Mouse (Mus musculus) limb, embryonic 15.5 days (tissue): ENCODE measurements around the gene Exd1. TPM values are rescaled to one million over a fixed set of nuclear protein-coding genes. Genes with fewer than 3 reads are reported as not detected.

Source experiments
- ATAC-seq: fragments of 200-750 bp; cut with Nextera tagmentation; 2 replicates; pipeline ENCODE4 v1.8.0; 2017; ENCODE audit warnings: low read depth, moderate TSS enrichment; ENCODE audit not compliant: insufficient number of reproducible peaks, low FRiP score, low TSS enrichment
- H3K27ac ChIP-seq: fragments of 300-500 bp; sonication (generic); 2 replicates; pipeline ENCODE4 v1.5.1; 2015; ENCODE audit warnings: moderate library complexity, mild to moderate bottlenecking, inconsistent platforms
- H3K27me3 ChIP-seq: fragments of 300-500 bp; sonication (generic); 2 replicates; pipeline ENCODE4 v1.6.1; 2015; ENCODE audit warnings: inconsistent platforms
- H3K36me3 ChIP-seq: fragments of 300-500 bp; sonication (generic); 2 replicates; pipeline ENCODE4 v1.6.1; 2015; ENCODE audit warnings: inconsistent platforms
- H3K4me1 ChIP-seq: fragments of 300-500 bp; sonication (generic); 2 replicates; pipeline ENCODE4 v1.6.1; 2015; ENCODE audit warnings: inconsistent platforms
- H3K4me2 ChIP-seq: fragments of 300-500 bp; sonication (generic); 2 replicates; pipeline ENCODE4 v1.6.1; 2015; ENCODE audit warnings: mild to moderate bottlenecking, inconsistent platforms
- H3K4me3 ChIP-seq: fragments of 300-500 bp; sonication (generic); 2 replicates; pipeline ENCODE4 v1.5.1; 2015; ENCODE audit warnings: mild to moderate bottlenecking, inconsistent platforms
- H3K9ac ChIP-seq: fragments of 300-500 bp; sonication (generic); 2 replicates; pipeline ENCODE4 v1.6.1; 2015; ENCODE audit warnings: inconsistent platforms
- H3K9me3 ChIP-seq: fragments of 300-500 bp; sonication (generic); 2 replicates; pipeline ENCODE4 v1.6.1; 2016; ENCODE audit warnings: inconsistent platforms
- WGBS: fragments of 180-500 bp; shearing (Covaris S2); methylation state at CpG from one replicate; pipeline ENCODE4 v1.1.7; 2015; 5-methylcytosine and 5-hydroxymethylcytosine counted together
- polyA plus RNA-seq: library from polyadenylated mRNA; unstranded; fragments of >200 nt; fragmentation: Nextera tagmentation; extraction: Ambion mirVana; gene quantifications from 2 replicates; pipeline ENCODE4 v1.2.1, GENCODE M21; 2015

Exd1 gene
- polyA plus RNA-seq, 1 experiment from 2014 or later, result 0.51 TPM

GRCm38 (mm10) chr2:119486488-119486887 is 60.9 kb downstream of the Exd1 start:
- H3K27me3 ChIP-seq, result no peaks in the 10 kb centered on the region
- no peaks in the 10 kb centered on the region for H3K4me1 ChIP-seq
- H3K9ac ChIP-seq, result no peak overlapping the region
- WGBS, result 13% methylated on average over 4 of the region's 4 CpGs
- H3K36me3 ChIP-seq, result no peaks in the 10 kb centered on the region
- no peak for ATAC-seq
- H3K27ac ChIP-seq, result no peak overlapping the region
- no peak overlapping the region for H3K4me3 ChIP-seq
- H3K9me3 ChIP-seq, result no peaks in the 10 kb centered on the region
- no peak overlapping the region for H3K4me2 ChIP-seq

- H3K4me1 ChIP-seq, result no peaks in the 10 kb centered on the region
- 91% methylated on average over 1 of the region's 1 CpGs for WGBS
- no peaks in the 10 kb centered on the region for H3K27me3 ChIP-seq
- no peak overlapping the region for H3K4me3 ChIP-seq
- no peaks in the 10 kb centered on the region for H3K36me3 ChIP-seq
- no peak for ATAC-seq
- H3K9ac ChIP-seq, result no peak overlapping the region
- no peak overlapping the region for H3K4me2 ChIP-seq
- no peak overlapping the region for H3K27ac ChIP-seq
- H3K9me3 ChIP-seq, result no peaks in the 10 kb centered on the region
Measured at GRCm38 (mm10) chr2:119482307-119482706, 65.1 kb downstream of the Exd1 start.

- peaks cover 5% of the 10 kb centered on the region; the same call in 1 of the 2 replicates for H3K4me1 ChIP-seq
- WGBS, result 11% methylated on average over 9 of the region's 9 CpGs
- ATAC-seq, result no peak
- H3K4me3 ChIP-seq, result peak overlapping the region; percentile 84
- no peaks in the 10 kb centered on the region for H3K9me3 ChIP-seq
- peak overlapping the region; percentile 66 for H3K9ac ChIP-seq
- H3K27me3 ChIP-seq, result no peaks in the 10 kb centered on the region
- H3K27ac ChIP-seq, result peak overlapping the region; percentile 99
- no peaks in the 10 kb centered on the region for H3K36me3 ChIP-seq
- H3K4me2 ChIP-seq, result peak overlapping the region; percentile 59
Measured at GRCm38 (mm10) chr2:119478397-119478749, 69.1 kb downstream of the Exd1 start.

GRCm38 (mm10) chr2:119477571-119478396 is 69.6 kb downstream of the Exd1 start, which contains the start of gene Ino80:
Ino80 (minus strand) TSS chr2:119477687.
- Histone ChIP-seq H3K4me3 (peak within 1 kb of the TSS; percentile 84), H3K9me3 (no peaks in the 10 kb centered on the region), H3K4me2 (peak within 1 kb of the TSS; percentile 59), H3K4me1 (peaks cover 5% of the 10 kb centered on the region; the same call in 1 of the 2 replicates), H3K27ac (peak within 1 kb of the TSS; percentile 99), H3K9ac (peak within 1 kb of the TSS; percentile 99), H3K27me3 (no peaks in the 10 kb centered on the region), H3K36me3 (no peaks in the 10 kb centered on the region)
- under 1% methylated on average over 63 of the region's 72 CpGs for WGBS
- peak; percentile 96 for ATAC-seq

DNA sequence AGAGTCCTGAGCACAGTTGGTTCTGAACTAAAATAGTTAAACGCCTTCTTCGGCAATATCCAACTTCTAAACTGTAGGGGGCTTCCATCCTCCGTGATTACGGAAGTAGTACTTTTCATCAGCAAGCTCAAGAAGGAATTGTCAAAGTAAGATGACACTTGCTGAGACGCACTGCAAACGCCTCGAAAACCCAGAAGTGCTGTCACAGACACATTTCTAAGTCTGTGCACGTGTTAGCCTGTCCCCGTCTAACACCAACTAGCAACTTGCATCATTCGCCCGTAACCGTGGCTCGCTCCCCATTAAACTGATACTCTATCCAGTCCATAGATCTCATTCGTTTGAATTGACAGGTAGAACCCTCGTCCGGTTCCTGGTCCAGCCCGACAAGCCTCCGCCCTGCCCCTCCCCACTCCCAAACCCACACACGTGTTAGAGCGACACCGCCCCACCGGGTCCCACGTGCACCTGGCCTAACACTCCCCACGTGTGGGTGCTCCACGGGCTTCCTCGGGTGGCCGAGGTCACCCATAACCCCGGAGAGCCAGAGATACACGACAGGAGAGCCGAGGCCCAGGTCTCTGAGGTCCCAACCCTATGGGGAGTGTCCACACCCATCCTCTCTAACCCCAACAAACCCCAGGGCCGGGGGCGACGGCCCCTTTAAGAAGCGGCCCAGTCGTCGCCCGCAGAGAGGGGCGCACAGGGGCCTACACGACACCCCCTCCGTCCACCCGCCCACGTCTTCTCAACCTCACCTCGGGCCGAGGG is 70.6 kb downstream of the Exd1 start:
- H3K27ac ChIP-seq, result peak overlapping the region; percentile 99
- peak; percentile 53 for ATAC-seq
- peaks cover 5% of the 10 kb centered on the region; the same call in 1 of the 2 replicates for H3K4me1 ChIP-seq
- peak overlapping the region; percentile 59 for H3K4me2 ChIP-seq
- WGBS, result under 1% methylated on average over 43 of the region's 44 CpGs
- H3K4me3 ChIP-seq, result peak overlapping the region; percentile 84
- no peaks in the 10 kb centered on the region for H3K9me3 ChIP-seq
- 0 out of 2 replicates have a peak, but pooled peaks cover 3% of the 10 kb centered on the region for H3K36me3 ChIP-seq
- peak overlapping the region; percentile 99 for H3K9ac ChIP-seq
- no peaks in the 10 kb centered on the region for H3K27me3 ChIP-seq

DNA sequence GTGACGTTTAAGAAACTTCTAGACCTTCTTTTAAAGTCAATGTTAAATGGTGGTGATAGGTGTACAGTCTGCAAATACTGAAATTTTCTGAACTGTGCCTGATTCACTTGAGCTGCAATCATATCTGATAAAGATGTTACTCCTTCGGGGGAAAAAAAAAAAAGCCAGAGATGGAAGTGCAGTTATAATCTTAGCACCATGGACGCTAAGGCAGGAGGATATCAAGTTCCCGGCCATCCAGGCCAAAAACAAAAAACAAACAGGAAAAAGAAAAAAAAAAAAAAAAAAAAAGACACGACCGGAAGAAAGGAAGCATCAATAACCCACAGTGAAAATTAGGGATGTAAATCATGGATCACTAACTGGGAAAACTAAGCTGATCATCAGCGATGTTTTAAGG is 71.3 kb downstream of the Exd1 start:
- Histone ChIP-seq H3K36me3 (0 out of 2 replicates have a peak, but pooled peaks cover 3% of the 10 kb centered on the region), H3K27me3 (no peaks in the 10 kb centered on the region), H3K4me1 (peaks cover 5% of the 10 kb centered on the region; the same call in 1 of the 2 replicates), H3K4me3 (peak overlapping the region; percentile 84), H3K9ac (0 out of 2 replicates have a peak overlapping the region, but pooled peaks have one; percentile 14), H3K4me2 (peak overlapping the region; percentile 59), H3K27ac (peak overlapping the region; percentile 99), H3K9me3 (no peaks in the 10 kb centered on the region)
- 9% methylated on average over 7 of the region's 7 CpGs for WGBS
- no peak for ATAC-seq

Other genes with a start within 250 kb of the Exd1 start
- gene Dll4, start 221.8 kb downstream of the Exd1 start, polyA plus RNA-seq, result 6.7 and 7.3 TPM in 2 replicates
- 1.1 TPM in 2 replicates for gene Chac1, start 196.4 kb downstream of the Exd1 start, polyA plus RNA-seq
- 3.5 and 4.0 TPM in 2 replicates for gene Ino80, start 69.9 kb downstream of the Exd1 start, polyA plus RNA-seq
- gene Chp1, start 70 bp upstream of the Exd1 start, polyA plus RNA-seq, result 61.9 and 64.3 TPM in 2 replicates
- gene Nusap1, start 70.7 kb upstream of the Exd1 start, polyA plus RNA-seq, result 60.3 and 60.4 TPM in 2 replicates
- 16.6 and 18.1 TPM in 2 replicates for gene Oip5, start 70.8 kb upstream of the Exd1 start, polyA plus RNA-seq
- 44.1 and 45.2 TPM in 2 replicates for gene Ndufaf1, start 115.2 kb upstream of the Exd1 start, polyA plus RNA-seq
- 44.9 and 46.8 TPM in 2 replicates for gene Rtf1, start 127.4 kb upstream of the Exd1 start, polyA plus RNA-seq
- gene Itpka, start 194.7 kb upstream of the Exd1 start, polyA plus RNA-seq, result 0.31 and 0.55 TPM in 2 replicates
- not detected in 2 replicates for gene Ltk, start 212.8 kb upstream of the Exd1 start, polyA plus RNA-seq
- gene Rpap1, start 239.9 kb upstream of the Exd1 start, polyA plus RNA-seq, result 22.1 and 22.2 TPM in 2 replicates